Comparison of ENCODE assay signal across 13 mouse cellular contexts in the genomic region with DNA sequence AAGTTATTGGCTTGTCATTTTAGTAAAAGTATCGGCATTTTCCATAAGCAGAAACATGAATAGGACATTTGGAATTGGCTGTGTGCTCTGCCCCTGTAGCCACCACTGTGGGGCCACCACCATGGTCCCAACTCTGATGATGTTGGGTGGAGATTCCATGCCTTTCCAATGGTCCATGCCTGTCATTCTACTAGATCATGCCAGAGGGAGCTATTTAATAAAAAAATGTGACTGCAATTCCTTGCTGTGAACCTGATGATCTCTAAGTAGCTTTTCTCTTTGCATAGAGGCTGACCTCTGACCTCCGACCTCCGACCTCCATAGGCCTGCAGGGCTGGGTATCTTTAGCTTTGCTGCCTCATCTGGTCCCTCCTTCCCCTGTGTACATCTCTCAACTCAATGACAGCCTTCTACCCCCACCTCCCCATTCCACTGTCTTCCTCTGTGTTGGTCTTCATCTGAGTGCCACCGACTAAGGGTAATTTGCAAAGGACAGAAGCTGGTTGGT. TPM values are rescaled to one million over a fixed set of nuclear protein-coding genes. Genes with fewer than 3 reads are reported as not detected.
DNase-seq lines count a peak whose midpoint lies in the region; ATAC-seq and TF ChIP-seq lines count a peak whose summit lies in the region.
"Had no signal": no experiment of that assay in that cellular context is flagged by ENCODE, and none has a peak within 500 bp of the region (broad histone marks: within the 10 kb centered on the region; RNA-seq: fewer than 3 reads in every experiment).

No protein-coding gene starts in this region.

- no peaks in the 10 kb centered on the region for H3K9me3 ChIP-seq in heart, embryonic 11.5 days (replicated peaks; ENCODE audit: control insufficient read depth, low read length)
- no peaks in the 10 kb centered on the region for H3K9me3 ChIP-seq in midbrain, embryonic 10.5 days (replicated peaks)
- no peaks in the 10 kb centered on the region for H3K9me3 ChIP-seq in midbrain, embryonic 16.5 days (replicated peaks; ENCODE audit: control insufficient read depth, low read length, poor library complexity, severe bottlenecking)
- H3K9me3 ChIP-seq: forebrain, embryonic 13.5 days; liver, embryonic 15.5 days had no signal

- no peak for TF ChIP-seq POLR2A in heart, adult 2 months (IDR thresholded peaks at IDR 0.05; ENCODE audit: insufficient read depth, low read depth, low read length)

- no peaks in the 10 kb centered on the region for H3K79me2 ChIP-seq in heart, adult 2 months (replicated peaks; ENCODE audit: control insufficient read depth, insufficient read depth, low read length)

- H3K9ac ChIP-seq in heart, adult 2 months (ENCODE audit: low read depth, low read length): no peak overlapping the region
- no peak overlapping the region for H3K9ac ChIP-seq in heart, embryonic 11.5 days (ENCODE audit: low read depth, low read length)
- no peak overlapping the region for H3K9ac ChIP-seq in midbrain, embryonic 16.5 days (ENCODE audit: low read depth, low read length)
- H3K9ac ChIP-seq: forebrain, embryonic 13.5 days; liver, embryonic 15.5 days had no signal

- 86% methylated on average over 4 of the region's 4 CpGs for WGBS in heart, adult 2 months
- WGBS in heart, embryonic 11.5 days (ENCODE audit: insufficient replicate concordance): 71% methylated on average over 4 of the region's 4 CpGs
- 81% methylated on average over 4 of the region's 4 CpGs for WGBS in midbrain, embryonic 10.5 days
- WGBS in midbrain, embryonic 16.5 days: 82% methylated on average over 4 of the region's 4 CpGs

- intact Hi-C loops in heart, adult 2 months (cut with DNase I): loop anchor here (5.0 kb wide), 2 partner anchors 44 to 366 kb away; a partner anchor contains a TSS

- H3K27ac ChIP-seq in heart, adult 2 months: no peak overlapping the region
- no peak overlapping the region for H3K27ac ChIP-seq in heart, embryonic 11.5 days (ENCODE audit: low read depth, low read length)
- no peak overlapping the region for H3K27ac ChIP-seq in midbrain, embryonic 10.5 days (replicated peaks)
- no peak overlapping the region for H3K27ac ChIP-seq in midbrain, embryonic 16.5 days (ENCODE audit: low read length)
- H3K27ac ChIP-seq: forebrain, embryonic 13.5 days; hindbrain, postnatal 0 days; liver, embryonic 15.5 days had no signal

- ATAC-seq in heart, embryonic 11.5 days (replicated peaks; ENCODE audit: insufficient number of reproducible peaks, low FRiP score, low TSS enrichment): no peak
- ATAC-seq in midbrain, embryonic 16.5 days: no peak
- no peak for ATAC-seq in erythroblast, adult 5-6 weeks (replicated peaks; ENCODE audit: low FRiP score, poor library complexity, severe bottlenecking)
- ATAC-seq: forebrain, embryonic 13.5 days; hindbrain, postnatal 0 days had no signal

- TF ChIP-seq EP300 in heart, adult 2 months (IDR thresholded peaks at IDR 0.05; ENCODE audit: insufficient read depth, low read depth, low read length): no peak

- H3K36me3 ChIP-seq in heart, adult 2 months (ENCODE audit: control insufficient read depth, insufficient read depth, low read length): no peaks in the 10 kb centered on the region
- H3K36me3 ChIP-seq in heart, embryonic 11.5 days (ENCODE audit: control insufficient read depth, insufficient read depth, low read length): no peaks in the 10 kb centered on the region
- no peaks in the 10 kb centered on the region for H3K36me3 ChIP-seq in midbrain, embryonic 10.5 days
- no peaks in the 10 kb centered on the region for H3K36me3 ChIP-seq in midbrain, embryonic 16.5 days (ENCODE audit: control insufficient read depth, insufficient read depth, low read length)
- H3K36me3 ChIP-seq: liver, embryonic 15.5 days had no signal

- peak; percentile 75 for TF ChIP-seq CTCF in heart, adult 2 months (IDR thresholded peaks at IDR 0.05)

- no peak for DNase-seq in heart, adult 2 months
- peak; percentile 23 for DNase-seq in midbrain, embryonic 10.5 days (ENCODE audit: low spot score)
- DNase-seq in R1 (ENCODE audit: low read depth, low spot score): peak; percentile 37
- DNase-seq in kidney, postnatal 4 days: peak; percentile 26 to 44
- DNase-seq in gastrocnemius, adult 8-10 months (ENCODE audit: low spot score in 2 of 2): no peak
- DNase-seq: thymus, adult 2 months had no signal

- H3K4me1 ChIP-seq in heart, adult 2 months (ENCODE audit: control insufficient read depth, insufficient read depth, low read length): no peaks in the 10 kb centered on the region
- H3K4me1 ChIP-seq in heart, embryonic 11.5 days (ENCODE audit: control insufficient read depth, insufficient read depth, low read length): no peaks in the 10 kb centered on the region
- H3K4me1 ChIP-seq in midbrain, embryonic 10.5 days: no peaks in the 10 kb centered on the region
- H3K4me1 ChIP-seq in midbrain, embryonic 16.5 days (ENCODE audit: control insufficient read depth, insufficient read depth, low read length): peaks cover 3% of the 10 kb centered on the region; the same call in 1 of the 2 replicates
- H3K4me1 ChIP-seq: forebrain, embryonic 13.5 days; liver, embryonic 15.5 days had no signal

- no peak overlapping the region for H3K4me3 ChIP-seq in heart, adult 2 months
- H3K4me3 ChIP-seq in heart, embryonic 11.5 days (ENCODE audit: low read depth, low read length): no peak overlapping the region
- no peak overlapping the region for H3K4me3 ChIP-seq in midbrain, embryonic 10.5 days
- no peak overlapping the region for H3K4me3 ChIP-seq in midbrain, embryonic 16.5 days (ENCODE audit: low read depth, low read length)
- H3K4me3 ChIP-seq: forebrain, embryonic 13.5 days; liver, embryonic 15.5 days had no signal

- no peak overlapping the region for H3K4me2 ChIP-seq in heart, embryonic 11.5 days
- no peak overlapping the region for H3K4me2 ChIP-seq in midbrain, embryonic 16.5 days (ENCODE audit: low read length)
- H3K4me2 ChIP-seq: forebrain, embryonic 13.5 days; liver, embryonic 15.5 days had no signal

- H3K27me3 ChIP-seq in heart, adult 2 months (ENCODE audit: control insufficient read depth, insufficient read depth, low read length): no peaks in the 10 kb centered on the region
- H3K27me3 ChIP-seq in heart, embryonic 11.5 days (ENCODE audit: control insufficient read depth, insufficient read depth, low read length): no peaks in the 10 kb centered on the region
- H3K27me3 ChIP-seq in midbrain, embryonic 10.5 days (ENCODE audit: low read depth, poor library complexity, severe bottlenecking): no peaks in the 10 kb centered on the region
- no peaks in the 10 kb centered on the region for H3K27me3 ChIP-seq in midbrain, embryonic 16.5 days (ENCODE audit: control insufficient read depth, insufficient read depth, low read depth, low read length)
- H3K27me3 ChIP-seq: CH12.LX; forebrain, embryonic 13.5 days; liver, embryonic 15.5 days had no signal

RNA-seq across cellular contexts. Expression of a gene that starts 44.8 kb away (rescaled TPM):
- total RNA-seq in heart, adult 2 months (2021): not detected
- polyA plus RNA-seq in heart, adult 2 months (2012; rRNA removed): not detected in 2 replicates
- polyA plus RNA-seq in heart, embryonic 11.5 days (2014; fragmentation: Nextera tagmentation; extraction: Ambion mirVana): not detected in 2 replicates
- polyA plus RNA-seq in midbrain, embryonic 10.5 days (2016; fragmentation: Nextera tagmentation; extraction: Ambion mirVana): 0.14 TPM in 1 of 2 replicates, not detected in the other
- polyA plus RNA-seq in midbrain, embryonic 16.5 days (2015; fragmentation: Nextera tagmentation; extraction: Ambion mirVana): 0.24 and 0.44 TPM in 2 replicates
- not detected in 2 replicates for total RNA-seq in erythroblast, adult 5-6 weeks (2015; ENCODE audit: low replicate concordance)
- total RNA-seq in erythroblast, adult 5-6 weeks (2017; ENCODE audit: low replicate concordance): not detected in 2 replicates
- not detected for total RNA-seq in gastrocnemius, adult 8-10 months (2022)
- total RNA-seq: CH12.LX had no signal
- polyA plus RNA-seq: forebrain, embryonic 13.5 days; liver, embryonic 15.5 days had no signal

RNA-seq across cellular contexts. Expression of a gene that starts 53.5 kb away (rescaled TPM):
- total RNA-seq in heart, adult 2 months (2021): 1 to 10 TPM; 2.0 to 2.2 TPM
- 1.9 and 2.8 TPM in 2 replicates for polyA plus RNA-seq in heart, adult 2 months (2012; rRNA removed)
- 2.7 and 3.2 TPM in 2 replicates for polyA plus RNA-seq in heart, embryonic 11.5 days (2014; fragmentation: Nextera tagmentation; extraction: Ambion mirVana)
- 2.8 and 3.2 TPM in 2 replicates for polyA plus RNA-seq in midbrain, embryonic 10.5 days (2016; fragmentation: Nextera tagmentation; extraction: Ambion mirVana)
- 2.3 and 2.4 TPM in 2 replicates for polyA plus RNA-seq in midbrain, embryonic 16.5 days (2015; fragmentation: Nextera tagmentation; extraction: Ambion mirVana)
- 2.7 and 3.8 TPM in 2 replicates for total RNA-seq in erythroblast, adult 5-6 weeks (2015; ENCODE audit: low replicate concordance)
- total RNA-seq in erythroblast, adult 5-6 weeks (2017; ENCODE audit: low replicate concordance): 0.77 and 0.84 TPM in 2 replicates
- 1 to 10 TPM; 1.2 to 1.8 (median 1.6) TPM for total RNA-seq in gastrocnemius, adult 8-10 months (2022)

Comparison
In these comparisons a context has a peak if more than half of its experiments do, and no peak if none do; other contexts are left out.
1. DNase-seq: peak in midbrain, embryonic 10.5 days (single experiment), R1 (single experiment) and kidney, postnatal 4 days (2 of 2); none in heart, adult 2 months (0 of 2) and gastrocnemius, adult 8-10 months (0 of 2).